Mouse (Mus musculus) Patski (cell line): ENCODE results near the gene Mthfsl. TPM values are rescaled to one million over a fixed set of nuclear protein-coding genes. Genes with fewer than 3 reads are reported as not detected.
"Not testable (repeated sequence)": the region's sequence is repeated elsewhere in the genome, so short reads cannot be mapped to it uniquely, and the experiment has no call there.

Experiments used
- ATAC-seq: fragments of 100-300 bp; one replicate; pipeline ENCODE4 v1.8.0; 2021
- CTCF ChIA-PET: fragments of 350-600 bp; sonication (Branson Sonifier 250); formaldehyde crosslinking; loops from one replicate; lab custom pipeline; 2022; ENCODE audit warnings: inconsistent platforms; lab: Charles Lee
- POLR2A ChIA-PET: fragments of 350-600 bp; sonication (Branson Sonifier 250); formaldehyde crosslinking; loops from one replicate; lab custom pipeline; 2022; ENCODE audit warnings: antibody characterized with exemption, inconsistent platforms; lab: Charles Lee
- DNase-seq: peaks from one replicate; pipeline ENCODE4 v3.0.0-alpha.2; 2011; ENCODE audit warnings: low read depth, low spot score
- H3K27me3 ChIP-seq: fragments of 371-371 bp; one replicate; pipeline ENCODE4 v1.5.1; 2021
- CTCF ChIP-seq: fragments of 100-300 bp; IDR thresholded peaks from one replicate; pipeline ENCODE4 v1.5.1; 2021
- in situ Hi-C: fragments of 300-500 bp; cut with MboI; formaldehyde crosslinking; loops from 3 replicates; pipeline ENCODE4 v1.11.1; 2018; ENCODE audit warnings: low pct_unique_long_range_greater_than_20kb, mixed read lengths
- polyA plus RNA-seq: library from polyadenylated mRNA; unstranded; gene quantifications from one replicate; pipeline ENCODE4 v1.2.3, GENCODE M21; 2021

Mthfsl gene
- polyA plus RNA-seq: 21.5 TPM

- peak; percentile 44 for TF ChIP-seq CTCF
- DNase-seq: peak; percentile 10
- CTCF ChIA-PET: interaction anchor here (1.3 kb wide), 1 partner anchor 174 kb away, joined by 4 read pairs; no protein-coding TSS in a partner anchor
- H3K27me3 ChIP-seq, POLR2A ChIA-PET: not testable (repeated sequence)
- in situ Hi-C loops: loop anchor here (25.0 kb wide), 1 partner anchor 183 kb away; the partner anchor contains the start of gene Zfp949
- ATAC-seq: peak; percentile 74
Measured at GRCm38 (mm10) chr9:88719989-88720537, at the start of gene Mthfsl. Mthfsl (minus strand) TSS chr9:88720296.

DNA sequence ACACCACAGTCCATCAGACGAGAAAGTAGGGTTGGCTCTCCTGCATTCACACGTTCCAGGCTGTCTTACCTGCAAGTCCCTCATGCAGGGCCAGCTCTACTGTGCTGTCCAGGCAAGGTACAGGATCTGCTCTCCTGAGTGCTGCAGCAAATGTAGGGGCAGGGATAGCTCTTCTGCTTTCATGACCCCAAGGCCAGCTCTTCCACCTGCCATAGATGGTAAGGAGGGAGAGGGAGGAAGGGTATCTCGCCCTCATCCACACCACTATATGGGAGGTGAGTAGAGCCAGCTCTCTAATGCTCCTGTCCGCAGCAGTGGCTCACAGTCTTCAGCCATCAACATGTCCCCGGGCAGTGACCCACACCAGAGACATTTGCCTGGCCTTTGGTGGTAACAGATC lies 49.4 kb upstream of the Mthfsl start:
- H3K27me3 ChIP-seq, in situ Hi-C loops, CTCF ChIA-PET, POLR2A ChIA-PET, ATAC-seq, DNase-seq: not testable (repeated sequence)

GRCm38 (mm10) chr9:88746687-88747086 lies 26.6 kb upstream of the Mthfsl start:
- in situ Hi-C loops, H3K27me3 ChIP-seq, DNase-seq, CTCF ChIA-PET, POLR2A ChIA-PET: not testable (repeated sequence)
- TF ChIP-seq CTCF: peak; percentile 43
- ATAC-seq: peak; percentile 57

DNA sequence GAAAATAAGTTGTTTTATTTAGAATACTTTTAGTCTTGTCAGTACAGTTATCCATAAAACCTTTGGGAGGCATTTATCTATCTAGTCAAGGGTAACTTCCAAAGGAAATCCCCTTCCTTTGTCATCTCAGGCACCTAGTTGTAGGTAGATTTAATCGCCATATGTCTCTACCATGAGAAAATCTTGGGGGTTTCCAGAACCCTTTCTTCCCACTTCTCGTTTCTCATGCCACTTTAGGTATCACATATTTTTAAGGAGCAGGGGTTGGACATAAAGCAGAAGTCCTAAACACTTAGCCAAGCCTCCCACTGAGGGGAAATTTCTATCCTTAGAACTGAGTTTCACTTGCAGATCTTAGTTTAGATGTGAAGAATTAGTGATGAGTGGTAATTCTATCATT lies 25.9 kb upstream of the Mthfsl start:
- DNase-seq, POLR2A ChIA-PET, H3K27me3 ChIP-seq, CTCF ChIA-PET, ATAC-seq, in situ Hi-C loops: not testable (repeated sequence)

DNA sequence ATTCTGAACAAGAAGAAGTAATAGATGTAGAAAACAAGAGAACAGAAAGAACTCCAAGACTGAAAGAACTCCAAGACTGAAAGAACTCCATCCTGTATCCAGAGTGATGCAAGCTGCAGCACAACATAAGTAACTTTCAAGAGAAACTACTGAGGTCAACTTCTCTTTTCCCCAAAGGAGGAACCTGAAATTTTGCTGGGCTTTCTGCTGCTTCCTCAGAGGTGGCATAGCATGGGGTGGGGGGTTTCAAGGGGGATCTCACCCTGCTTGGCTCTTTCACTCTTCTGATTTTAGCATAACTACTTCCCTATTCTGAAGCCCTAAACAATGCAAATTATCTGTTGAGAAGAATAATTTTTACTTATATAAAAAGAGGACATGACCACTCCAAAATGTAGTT lies 15.2 kb upstream of the Mthfsl start:
- H3K27me3 ChIP-seq, ATAC-seq, in situ Hi-C loops, POLR2A ChIA-PET, DNase-seq, CTCF ChIA-PET: not testable (repeated sequence)

DNA sequence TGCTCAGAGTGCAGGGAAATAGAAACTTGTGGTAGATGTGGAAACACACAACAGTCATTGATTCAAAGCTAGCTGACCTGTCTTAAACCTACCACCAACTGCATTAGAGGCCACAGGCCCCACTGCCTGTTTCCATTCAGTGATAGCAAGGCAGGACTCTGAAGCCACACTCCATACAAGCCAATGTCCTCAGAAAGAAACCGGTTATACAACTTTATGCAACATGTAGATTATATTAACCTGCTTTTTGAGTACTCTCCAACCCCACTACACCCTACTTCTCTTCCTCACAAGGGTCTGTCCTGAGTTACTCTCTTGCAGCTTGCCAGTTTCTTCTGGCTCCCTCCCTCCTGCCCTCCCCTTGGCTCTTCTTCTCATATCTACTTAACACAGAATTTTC lies 13.1 kb upstream of the Mthfsl start:
- H3K27me3 ChIP-seq, POLR2A ChIA-PET, DNase-seq, in situ Hi-C loops, ATAC-seq, CTCF ChIA-PET: not testable (repeated sequence)

DNA sequence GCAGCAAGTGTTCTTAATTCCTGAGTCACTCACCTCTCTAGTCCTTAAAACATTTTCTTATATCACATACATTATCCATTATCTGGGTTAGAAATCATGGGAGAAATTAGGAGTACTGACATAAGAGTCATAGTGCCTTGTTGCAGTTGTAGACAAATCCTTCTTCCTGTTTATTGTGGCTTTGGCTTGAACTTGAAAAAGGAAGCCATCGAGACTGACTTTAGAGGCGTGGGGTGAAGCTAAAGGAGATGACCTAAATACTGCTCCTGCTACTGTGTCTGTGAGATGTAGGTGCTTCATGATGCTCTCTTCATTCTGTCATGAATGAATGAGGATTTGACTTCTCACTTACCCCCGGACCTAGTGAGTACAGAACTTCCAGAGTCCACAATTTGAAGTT lies 12.2 kb upstream of the Mthfsl start:
- in situ Hi-C loops, POLR2A ChIA-PET, ATAC-seq: not testable (repeated sequence)

DNA sequence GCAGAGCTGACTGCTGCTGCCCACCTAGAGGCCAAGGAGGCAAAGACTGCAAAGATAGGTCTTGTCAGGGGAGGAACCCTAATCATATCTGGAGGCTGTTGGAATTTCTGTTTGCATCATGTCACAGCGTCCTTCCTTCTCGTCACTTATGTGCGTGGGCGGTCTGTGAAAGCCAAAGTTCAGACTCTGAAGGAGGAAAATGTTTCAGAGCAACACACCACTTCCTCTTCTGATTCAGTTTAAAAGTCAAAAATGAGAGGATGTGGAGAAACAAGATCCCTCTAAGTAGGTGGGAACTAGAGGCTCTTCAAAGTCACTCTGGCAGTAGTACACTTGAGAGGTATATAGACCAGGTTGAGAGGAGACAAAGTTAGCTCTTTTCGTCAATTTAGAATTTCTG lies 11.6 kb upstream of the Mthfsl start, which contains the start of gene Bcl2a1d:
Bcl2a1d (minus strand) TSS at position 187 of the 400 bp plus-strand sequence.
- ATAC-seq, in situ Hi-C loops, POLR2A ChIA-PET, DNase-seq, H3K27me3 ChIP-seq, CTCF ChIA-PET: not testable (repeated sequence)

More for the DNA sequence above, 12.2 kb upstream of the Mthfsl start:
- DNase-seq, CTCF ChIA-PET, H3K27me3 ChIP-seq: not testable (repeated sequence)

- DNase-seq, ATAC-seq, in situ Hi-C loops, H3K27me3 ChIP-seq, POLR2A ChIA-PET, CTCF ChIA-PET: not testable (repeated sequence)
Measured at GRCm38 (mm10) chr9:88728311-88728710, 8.2 kb upstream of the Mthfsl start.

GRCm38 (mm10) chr9:88721628-88722027 lies 1.5 kb upstream of the Mthfsl start:
- ATAC-seq, H3K27me3 ChIP-seq, DNase-seq, POLR2A ChIA-PET, CTCF ChIA-PET: not testable (repeated sequence)
- in situ Hi-C loops: loop anchor here (25.0 kb wide), 1 partner anchor 184 kb away; the partner anchor contains the start of gene Zfp949

- DNase-seq, H3K27me3 ChIP-seq: not testable (repeated sequence)
- ChIA-PET CTCF (interaction anchor here (1.3 kb wide), 1 partner anchor 174 kb away, joined by 4 read pairs; no protein-coding TSS in a partner anchor), POLR2A (interaction anchor here (0.7 kb wide), 1 partner anchor 282 kb away, joined by 3 read pairs; no protein-coding TSS in a partner anchor)
- peak; percentile 96 for ATAC-seq
- in situ Hi-C loops: loop anchor here (25.0 kb wide), 1 partner anchor 182 kb away; the partner anchor contains the start of gene Zfp949
Measured at GRCm38 (mm10) chr9:88719073-88719921, 799 bp downstream of the Mthfsl start.

DNA sequence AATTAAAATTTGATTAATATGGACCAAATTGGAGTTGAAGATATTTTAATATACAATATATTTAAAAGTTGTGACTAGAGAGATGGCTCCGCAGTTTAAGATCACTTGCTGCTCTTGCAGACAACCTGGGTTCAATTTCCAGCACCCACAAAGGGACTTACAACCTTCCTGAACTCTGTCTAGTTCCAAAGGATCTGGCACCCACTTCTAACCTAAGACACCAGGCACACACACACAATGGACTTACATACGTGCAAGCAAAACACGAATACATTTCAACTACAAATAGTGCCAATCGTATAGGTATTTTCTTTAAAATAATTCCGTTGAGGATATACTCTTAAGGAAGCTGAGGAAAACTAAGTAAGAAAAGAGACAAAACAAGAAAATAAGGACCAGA lies 1.5 kb downstream of the Mthfsl start:
- ATAC-seq, CTCF ChIA-PET, DNase-seq, H3K27me3 ChIP-seq: not testable (repeated sequence)
- POLR2A ChIA-PET: interaction anchor here (0.7 kb wide), 1 partner anchor 281 kb away, joined by 3 read pairs; no protein-coding TSS in a partner anchor
- in situ Hi-C loops: loop anchor here (25.0 kb wide), 1 partner anchor 181 kb away; the partner anchor contains the start of gene Zfp949
